Mouse (Mus musculus): ENCODE results near the gene Ms4a1.
"Not testable (repeated sequence)": the region's sequence is repeated elsewhere in the genome, so short reads cannot be mapped to it uniquely, and the experiment has no call there.

Gene Ms4a1

DNA sequence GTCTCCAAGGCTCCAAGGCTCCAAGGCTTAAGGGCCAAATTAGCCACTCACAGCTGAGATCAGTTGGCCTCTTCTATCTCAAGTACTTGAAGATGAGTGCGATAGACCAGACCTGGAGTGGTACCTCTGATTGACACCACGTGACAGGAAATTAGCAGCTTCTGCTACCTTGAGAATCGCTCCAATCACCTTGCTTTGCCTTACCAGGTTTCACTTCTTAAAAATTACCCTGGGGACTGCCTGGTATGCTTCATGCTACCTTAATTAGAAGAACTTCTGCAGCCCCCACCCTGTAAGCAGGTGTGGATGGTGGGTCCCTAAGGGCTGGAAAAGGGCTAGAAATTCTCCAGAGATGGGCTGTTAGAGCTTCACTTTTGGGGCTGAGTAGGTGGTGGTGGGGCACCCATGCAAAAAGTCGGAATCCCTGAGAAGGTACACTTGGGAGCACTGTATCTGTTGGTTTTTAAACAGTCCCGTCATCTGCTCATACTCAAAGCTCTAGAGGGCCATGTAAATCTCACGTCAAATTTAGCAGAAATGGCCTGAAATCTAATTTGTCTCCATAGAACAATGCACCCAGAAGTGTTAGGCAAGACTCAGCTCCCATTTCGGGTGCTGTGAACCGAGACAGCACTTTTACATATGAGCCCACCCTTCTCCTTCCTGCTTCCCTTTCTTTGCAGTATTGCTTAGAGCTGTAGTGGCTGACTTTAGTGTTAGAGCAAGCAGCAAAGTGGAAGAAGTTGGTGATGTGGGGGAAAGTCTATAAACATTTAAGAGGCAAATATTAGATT lies at the start of gene Ms4a1:
Ms4a1 (minus strand) TSS at position 190 of the 794 bp plus-strand sequence.
- DNase-seq: peak; percentile 82 to 84

DNA sequence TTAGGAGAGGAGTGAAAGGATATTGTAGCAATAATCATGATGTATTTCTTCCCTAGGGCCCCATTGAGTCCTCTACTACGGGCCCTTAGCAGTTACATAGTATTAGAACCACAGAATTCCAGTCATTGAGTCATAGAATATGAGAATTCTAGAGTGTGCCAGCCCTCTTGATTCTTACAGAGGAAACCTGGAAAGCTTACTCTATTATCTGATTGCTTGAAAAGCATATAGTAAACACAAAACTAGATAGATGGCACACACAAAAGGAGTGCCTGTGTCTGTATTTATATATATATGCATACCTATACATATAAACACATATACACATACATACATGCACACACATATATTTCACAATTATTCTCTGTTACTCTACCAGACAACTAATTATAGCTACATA lies 48.3 kb upstream of the Ms4a1 start, which contains the start of gene Ms4a14:
Ms4a14 (minus strand) TSS at position 101 of the 400 bp plus-strand sequence.
- DNase-seq: no peak

DNA sequence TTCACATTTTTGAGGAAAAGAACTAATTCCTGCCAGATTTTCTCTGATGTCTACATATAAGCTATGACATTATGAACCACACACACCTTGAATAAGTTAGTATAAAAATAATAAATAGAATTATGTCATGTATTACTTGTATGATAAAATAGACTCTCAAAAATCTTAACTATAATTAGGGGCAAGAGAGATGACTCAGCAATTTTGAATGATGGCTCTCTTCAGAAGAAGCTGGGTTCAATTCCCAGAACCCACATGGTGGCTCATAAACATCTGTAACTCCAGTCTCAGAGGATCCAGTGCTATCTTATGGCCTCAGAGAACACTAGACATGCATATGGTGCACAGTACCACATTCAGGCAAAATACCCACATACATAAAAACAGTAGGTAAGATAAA lies 42.8 kb upstream of the Ms4a1 start:
- no peak for DNase-seq

DNA sequence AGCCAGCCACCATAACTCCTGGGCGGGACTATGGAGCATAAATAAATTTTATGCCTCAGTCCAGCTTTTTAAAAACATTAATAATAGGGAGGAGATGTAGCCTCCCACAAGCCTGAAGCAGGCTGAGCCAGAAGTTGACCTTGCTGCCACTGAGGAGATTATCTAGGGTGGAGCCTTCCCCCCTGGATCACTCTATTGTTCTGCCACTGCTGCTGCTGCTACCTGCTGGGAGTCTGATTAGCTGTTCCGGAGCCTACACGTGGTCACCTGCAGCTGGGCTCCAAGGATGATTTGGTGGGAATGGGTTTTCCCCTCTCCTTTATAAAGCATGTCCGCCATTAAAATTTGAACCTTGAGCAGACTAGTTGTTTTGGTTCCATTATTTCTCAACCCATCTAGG lies 33.5 kb upstream of the Ms4a1 start:
- DNase-seq: not testable (repeated sequence)

DNA sequence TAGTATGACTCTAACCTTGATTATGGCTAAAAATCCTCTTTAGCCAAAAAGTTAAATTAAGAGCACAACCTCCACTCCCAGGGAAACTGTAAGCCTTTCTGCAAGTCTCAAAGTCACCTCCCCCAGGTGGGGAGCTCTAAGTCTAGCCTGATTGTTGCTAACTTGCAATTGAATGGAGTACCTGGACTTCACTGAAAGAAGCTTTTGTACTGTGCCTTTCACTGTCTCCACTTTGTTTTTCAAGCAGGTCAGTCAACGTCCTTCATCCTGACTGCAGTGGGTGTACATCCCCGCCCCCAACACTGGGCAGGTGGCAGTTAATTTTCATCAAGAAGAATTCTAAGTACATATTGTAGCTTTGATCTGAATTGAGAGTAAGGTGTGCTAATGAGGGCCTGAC lies 32.9 kb upstream of the Ms4a1 start:
- no peak for DNase-seq

DNA sequence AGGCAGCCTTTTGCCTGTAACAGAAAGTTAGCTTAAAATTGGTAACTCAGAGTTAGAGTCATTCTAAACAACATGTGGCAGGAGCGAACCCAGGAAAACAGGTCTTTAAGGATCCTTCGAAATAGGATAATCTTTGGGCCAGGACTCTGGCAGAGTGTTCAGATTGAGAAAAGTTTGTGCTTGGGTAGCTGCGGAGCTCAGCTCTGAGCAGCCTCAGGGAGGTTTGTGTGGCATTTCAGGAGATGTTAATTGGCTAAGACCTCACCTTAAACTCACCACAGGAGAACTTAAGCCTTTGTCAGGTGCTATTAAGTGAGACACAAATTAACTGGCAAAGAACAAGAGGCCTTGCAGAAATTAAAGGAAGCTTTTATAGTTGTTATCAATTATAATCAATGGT lies 27.6 kb upstream of the Ms4a1 start:
- DNase-seq: not testable (repeated sequence)

DNA sequence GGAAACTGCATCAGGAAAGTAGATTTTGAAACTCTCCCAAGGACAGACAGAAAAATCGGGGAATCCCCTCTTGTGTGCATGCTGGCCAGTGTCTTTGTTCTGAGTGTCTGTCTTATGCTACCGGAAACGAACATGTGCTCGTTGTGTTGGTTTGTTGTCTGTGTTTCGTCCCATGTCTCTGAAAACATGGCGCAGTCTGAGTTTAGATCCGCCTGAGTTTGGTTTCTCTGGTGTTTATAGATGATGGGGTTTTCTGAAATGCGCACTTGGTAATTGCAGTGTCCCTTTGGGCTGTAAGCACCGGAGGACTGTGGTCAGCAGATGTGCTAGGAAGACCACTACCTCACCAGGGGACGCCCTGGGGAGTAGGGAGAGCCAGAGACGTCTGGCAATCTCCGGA lies 26.9 kb upstream of the Ms4a1 start:
- DNase-seq: peak in 1 of 2 experiments; percentile 25

DNA sequence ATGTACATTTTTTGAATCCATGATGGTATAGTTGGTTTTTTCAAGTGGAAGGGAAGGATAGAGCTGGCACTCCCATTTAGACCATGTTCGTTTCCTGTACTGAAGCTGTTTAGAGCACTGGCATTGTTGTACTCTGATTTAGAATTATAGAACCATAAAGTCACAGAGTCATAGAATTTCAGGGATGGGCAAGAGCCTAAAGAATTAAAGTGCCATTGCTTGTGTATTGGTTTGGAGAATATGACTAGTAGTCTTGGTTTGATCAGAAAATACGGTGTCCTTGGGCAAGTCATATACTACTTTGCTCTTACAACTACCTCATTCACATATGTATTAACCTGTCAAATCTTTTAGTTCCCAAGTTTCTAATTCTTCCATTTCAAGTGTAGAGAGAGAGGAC lies 17.7 kb upstream of the Ms4a1 start, which contains the start of gene Ms4a5:
Ms4a5 (minus strand) TSS at position 101 of the 400 bp plus-strand sequence.
- DNase-seq: no peak

DNA sequence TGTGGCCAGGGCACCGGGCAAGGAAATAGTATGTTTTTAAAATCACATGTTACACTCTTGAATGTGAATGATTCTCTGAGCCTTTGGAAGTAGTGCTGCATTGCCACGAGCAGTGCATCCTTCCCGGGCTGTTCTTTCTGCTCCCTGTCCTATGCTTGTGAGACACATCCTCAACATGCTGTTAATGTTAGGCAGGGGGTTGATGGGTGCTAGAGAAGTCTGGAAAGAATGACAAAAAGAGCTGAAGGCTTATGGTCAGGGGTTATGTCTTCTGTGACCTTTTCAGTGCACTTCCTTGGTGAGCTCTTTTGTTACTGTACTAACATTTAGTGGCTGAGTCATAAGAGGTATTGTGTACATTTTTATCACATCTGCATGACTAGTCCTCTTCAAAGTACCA lies 14.2 kb upstream of the Ms4a1 start:
- DNase-seq: no peak

DNA sequence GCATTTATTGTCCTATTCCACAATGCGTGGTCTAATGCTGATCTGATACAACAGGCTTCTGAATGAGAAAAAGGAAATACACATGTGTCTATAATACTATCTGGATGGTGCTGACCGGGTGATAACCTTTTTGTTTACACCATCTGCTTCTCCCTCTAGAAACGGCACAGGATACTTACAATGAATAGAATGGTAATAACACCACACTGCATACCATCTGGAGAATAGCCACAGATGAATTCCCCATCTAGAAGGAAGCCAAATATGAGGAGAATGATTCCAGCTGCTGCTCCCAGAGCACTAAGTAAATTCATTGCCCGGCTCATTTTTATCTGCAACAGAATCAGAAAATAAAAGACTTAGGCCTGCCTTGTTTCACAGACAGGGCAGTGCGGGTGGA lies 10.4 kb upstream of the Ms4a1 start:
- no peak for DNase-seq

DNA sequence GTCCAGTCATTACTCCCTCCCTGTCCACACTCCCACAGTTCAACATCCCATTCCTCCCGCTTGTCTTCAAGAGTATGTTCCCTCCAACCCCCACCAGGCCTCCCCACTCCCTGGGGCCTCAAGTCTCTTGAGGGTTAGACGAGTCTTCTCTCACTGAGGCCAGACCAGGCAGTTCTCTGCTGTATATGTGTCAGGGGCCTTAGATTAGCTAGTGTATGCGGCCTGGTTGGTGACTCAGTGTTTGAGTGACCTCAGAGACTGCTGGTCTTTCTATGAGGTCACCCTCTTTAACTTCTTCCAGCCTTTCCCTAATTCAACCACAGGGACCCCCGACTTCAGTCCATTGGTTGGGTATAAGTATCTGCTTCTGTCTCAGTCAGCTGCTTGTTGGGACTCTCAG lies 915 bp upstream of the Ms4a1 start:
- DNase-seq: peak; percentile 44 to 52

DNA sequence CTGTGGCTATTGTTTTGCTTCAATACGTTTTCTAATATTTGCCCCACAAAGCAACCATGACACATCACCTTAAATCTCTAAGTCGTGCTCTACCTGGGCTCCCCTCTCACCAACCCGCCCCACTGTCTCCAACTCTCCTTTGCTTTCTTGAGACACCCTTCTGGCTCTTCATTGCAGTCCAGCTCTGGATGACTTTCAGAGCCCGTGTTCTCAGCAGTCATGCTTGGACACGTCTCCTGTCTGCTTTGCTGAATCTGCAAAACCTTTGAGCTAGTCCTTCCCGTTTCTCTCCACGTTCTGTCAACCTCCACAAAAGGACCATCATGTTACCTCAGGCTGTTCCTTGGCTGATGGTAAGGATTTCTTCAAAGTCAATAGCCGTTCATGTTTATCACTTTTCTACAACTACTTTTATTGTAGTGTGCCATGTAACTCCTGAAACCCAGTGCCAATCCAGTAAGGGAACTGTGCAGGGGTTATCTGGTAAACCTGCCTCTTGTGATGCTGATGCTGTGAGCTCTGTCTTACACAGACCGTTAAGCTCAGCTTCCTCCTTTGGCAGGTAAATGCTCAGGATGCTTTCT lies 1.3 kb downstream of the Ms4a1 start:
- peak; percentile 43 to 52 for DNase-seq

DNA sequence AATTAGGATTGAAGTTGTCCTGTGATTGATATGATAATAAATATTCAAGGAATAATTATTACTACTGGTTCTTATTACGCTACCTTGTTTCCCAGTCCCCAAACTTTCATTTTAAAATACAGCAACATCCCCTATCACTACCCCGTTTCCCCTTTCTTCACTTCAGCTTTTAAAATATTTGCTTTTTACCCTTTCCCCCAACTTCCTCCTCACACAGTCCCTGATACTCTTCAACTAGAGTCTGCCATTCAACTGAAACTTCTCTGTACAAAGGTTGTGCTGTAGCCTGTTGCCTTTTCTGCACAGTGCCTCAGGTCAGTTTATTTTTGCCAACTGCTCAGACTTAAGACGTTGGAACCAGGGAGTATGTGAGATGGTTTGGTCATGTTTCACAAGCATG lies 2.5 kb downstream of the Ms4a1 start:
- peak; percentile 18 to 34 for DNase-seq

DNA sequence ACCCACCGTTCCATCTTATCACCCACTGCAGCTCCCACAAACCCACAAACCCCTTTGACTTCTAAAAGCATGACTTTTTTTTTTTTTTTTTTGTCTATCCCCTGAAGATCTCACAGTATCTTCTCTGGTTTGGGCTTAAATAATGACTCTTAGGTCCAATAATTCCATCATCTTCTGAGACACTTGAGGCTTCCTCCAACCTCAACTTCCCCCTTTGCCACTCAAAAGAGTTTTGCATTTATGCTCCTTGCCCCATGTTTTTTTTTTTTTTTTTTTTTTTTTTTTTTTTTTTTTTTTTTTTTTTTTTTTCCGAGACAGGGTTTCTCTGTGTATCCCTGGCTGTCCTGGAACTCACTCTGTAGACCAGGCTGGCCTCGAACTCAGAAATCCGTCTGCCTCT lies 3.1 kb downstream of the Ms4a1 start:
- DNase-seq: peak in 1 of 2 experiments; percentile 26

DNA sequence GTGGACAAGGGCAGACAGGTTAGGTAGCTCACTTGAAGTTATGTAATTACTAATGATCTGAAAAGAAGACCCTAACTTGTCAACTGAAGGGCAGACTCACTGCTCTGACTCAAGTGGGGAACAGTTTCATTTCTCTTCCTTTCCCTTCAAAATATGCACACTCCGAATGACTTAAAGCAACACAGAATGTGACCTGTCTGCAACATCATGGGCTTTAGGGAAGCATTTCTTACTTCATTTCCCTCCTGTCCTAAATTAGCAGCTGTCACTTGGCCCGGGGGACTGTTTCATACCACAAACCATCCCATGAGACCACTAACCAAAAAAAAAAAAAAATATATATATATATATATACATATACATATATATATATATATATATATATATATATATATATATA lies 4.5 kb downstream of the Ms4a1 start:
- no peak for DNase-seq

DNA sequence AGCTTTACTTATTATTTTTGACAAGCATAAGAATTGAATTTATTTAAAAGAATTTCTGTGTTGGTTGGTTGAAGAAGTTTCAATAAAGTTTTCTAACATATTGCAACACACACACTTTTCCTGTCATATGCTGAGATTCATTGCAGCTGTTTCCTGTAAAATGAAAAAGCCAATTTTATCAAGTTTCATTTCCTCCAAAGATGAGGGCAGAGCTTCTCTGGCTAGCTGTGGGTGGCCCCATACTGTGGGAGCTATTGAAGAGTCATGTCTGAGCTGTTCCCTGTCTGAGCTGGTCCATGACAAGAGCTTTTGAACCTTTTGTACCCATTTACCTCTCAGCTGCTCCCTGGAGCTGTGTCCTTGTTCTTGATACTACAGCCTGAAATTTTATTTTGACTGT lies 21.8 kb downstream of the Ms4a1 start:
- DNase-seq: peak; percentile 63 to 67

DNA sequence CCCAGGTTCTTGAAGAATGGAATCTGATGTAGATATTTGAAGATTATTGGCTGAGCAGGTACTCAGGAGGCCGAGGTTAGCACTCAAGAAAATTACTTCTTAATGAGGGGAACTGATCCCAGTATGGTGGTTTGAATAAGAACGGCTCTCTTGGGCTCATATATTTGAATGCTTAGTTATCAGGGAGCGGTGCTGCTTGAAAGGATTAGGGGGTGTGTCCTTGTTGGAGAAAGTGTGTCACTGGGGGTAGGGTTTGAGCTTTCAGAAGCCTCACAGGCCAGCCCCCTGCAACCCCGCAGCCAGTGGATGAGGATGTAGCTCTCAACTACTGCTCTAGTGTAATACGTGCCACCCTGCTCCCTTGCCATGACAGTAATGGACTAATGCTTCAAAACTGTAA lies 23.5 kb downstream of the Ms4a1 start:
- DNase-seq: no peak

DNA sequence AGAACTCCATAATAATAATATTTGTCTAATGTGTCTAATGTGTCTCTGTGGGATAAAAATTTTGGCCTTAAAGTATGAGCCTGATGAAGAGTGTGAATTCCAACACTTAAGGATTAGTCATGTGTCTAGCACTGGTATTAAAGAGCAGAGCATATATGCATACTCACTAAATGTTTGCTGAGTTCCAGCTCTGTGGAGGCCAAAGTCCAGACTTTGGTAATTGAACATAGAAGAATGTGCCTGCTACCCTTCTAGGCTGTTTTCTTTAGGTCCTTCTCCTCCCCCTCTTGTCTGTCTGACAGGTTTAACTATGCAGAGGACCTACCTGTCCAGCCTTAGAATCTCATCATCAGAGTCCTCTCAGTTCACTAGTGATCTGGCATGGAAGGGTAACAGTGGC lies 30.2 kb downstream of the Ms4a1 start:
- DNase-seq: no peak

DNA sequence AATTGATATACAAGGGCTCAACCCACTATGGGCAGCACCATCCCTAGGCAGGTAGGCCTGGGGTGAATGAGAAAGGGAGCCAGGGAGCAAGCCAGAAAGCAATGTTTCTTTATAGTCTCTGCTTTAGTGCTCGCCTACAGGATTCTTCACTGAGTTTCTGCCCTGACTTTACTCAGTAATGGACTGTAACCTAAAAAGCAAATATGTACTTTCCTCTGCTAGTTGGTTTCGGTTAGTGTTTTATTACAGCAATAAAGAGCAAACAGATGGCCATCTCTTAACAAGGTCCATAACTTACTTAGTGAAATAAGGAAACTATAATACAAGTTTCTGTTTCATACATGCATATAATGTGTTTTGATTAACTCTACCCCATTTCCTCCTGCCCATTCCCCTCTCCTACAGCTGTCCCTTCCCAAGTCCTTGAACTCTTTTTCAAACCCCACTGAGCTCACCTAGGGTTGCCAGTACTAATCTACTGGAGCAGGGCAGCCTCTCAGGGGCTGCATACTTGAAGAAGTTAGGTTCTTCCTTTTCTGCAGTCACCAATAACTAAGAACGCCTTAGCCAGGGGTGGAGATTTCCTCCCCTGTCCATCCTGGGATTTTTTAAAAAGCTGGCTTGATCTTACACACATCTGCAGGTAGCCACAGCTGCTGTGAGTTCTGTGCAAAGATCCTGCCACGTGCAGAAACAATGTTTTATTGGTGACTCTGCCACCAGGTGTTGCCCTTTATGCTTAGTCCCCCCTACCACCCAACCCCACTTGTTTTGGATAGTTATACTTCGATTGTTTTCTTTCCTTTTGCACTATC lies 30.9 kb downstream of the Ms4a1 start:
- DNase-seq: no peak

DNA sequence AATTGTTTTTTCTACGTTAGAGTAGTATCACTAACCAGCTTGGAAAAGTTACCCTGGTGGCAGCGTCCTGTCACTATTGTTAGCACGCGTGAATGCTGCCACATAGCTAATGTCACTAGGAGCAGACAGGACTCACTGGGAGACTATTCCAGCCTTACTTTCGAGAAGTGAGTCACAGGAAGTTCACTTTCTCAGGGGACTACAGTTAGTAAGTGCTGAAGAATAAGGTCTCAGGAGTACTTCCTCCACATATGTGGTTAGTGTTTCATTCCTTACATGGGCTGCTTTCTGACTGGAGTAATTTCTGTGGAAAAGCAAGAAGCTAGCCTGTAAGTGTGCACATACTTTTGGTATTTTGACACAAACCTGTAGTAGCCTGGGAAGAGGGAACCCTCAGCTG lies 31.8 kb downstream of the Ms4a1 start:
- DNase-seq: no peak

DNA sequence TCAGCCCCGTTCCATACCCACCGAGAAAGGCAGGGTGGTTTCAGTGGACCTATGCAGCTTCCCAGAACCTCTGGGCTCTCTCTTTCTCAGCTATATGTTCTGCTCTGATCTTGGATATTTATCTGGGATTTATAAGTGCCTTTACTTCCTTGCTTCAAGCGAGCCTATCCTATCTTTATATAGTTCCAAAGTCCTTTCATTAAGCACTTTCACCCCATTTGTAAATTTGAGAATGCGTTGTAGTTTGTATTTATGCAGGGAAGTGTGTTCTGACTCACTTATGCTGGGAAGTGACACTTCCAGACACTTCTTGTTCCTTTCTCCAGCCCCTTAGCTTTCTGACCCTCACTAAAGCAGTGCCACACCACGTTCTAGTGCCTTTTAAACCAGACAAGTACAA lies 33.7 kb downstream of the Ms4a1 start, which contains the start of gene Ms4a12:
Ms4a12 (minus strand) TSS at position 101 of the 400 bp plus-strand sequence.
- DNase-seq: no peak

Data from B cell, adult 2 months (primary cell).